Mouse (Mus musculus) CH12.LX (cell line): ENCODE measurements around the gene Gm20538. TPM values are rescaled to one million over a fixed set of nuclear protein-coding genes. Genes with fewer than 3 reads are reported as not detected.
A peak's percentile ranks its signal among the peaks of the same experiment; 100 is the strongest.

ENCODE experiments used
- DNase-seq: peaks from one replicate; pipeline ENCODE4 v3.0.0-alpha.2; 2013; ENCODE audit errors: extremely low read depth
- H3K27ac ChIP-seq: 2 replicates; pipeline ENCODE4 v1.5.1; 2012; ENCODE audit warnings: low read depth, mild to moderate bottlenecking, control low read depth, moderate library complexity; ENCODE audit not compliant: insufficient read depth
- H3K27me3 ChIP-seq: replicated peaks from 2 replicates; pipeline ENCODE3; 2012; ENCODE audit warnings: inconsistent platforms
- H3K36me3 ChIP-seq, 2 experiments: replicated peaks in 1 of 2; 2 replicates each; pipeline versions ENCODE3 to v1.6.1; 2012; ENCODE audit warnings: inconsistent platforms in 1 of 2, low read length in 1 of 2, mild to moderate bottlenecking in 1 of 2, mixed read lengths in 1 of 2, moderate library complexity in 1 of 2; ENCODE audit not compliant: control insufficient read depth in 1 of 2, insufficient read depth in 1 of 2
- H3K4me1 ChIP-seq, 2 experiments: 2 replicates each; pipeline ENCODE4 v1.6.1; 2012; ENCODE audit warnings: inconsistent platforms in 1 of 2, moderate library complexity in 1 of 2; ENCODE audit not compliant: insufficient read depth in 2 of 2, control insufficient read depth in 1 of 2
- H3K4me2 ChIP-seq: 2 replicates; pipeline ENCODE4 v1.6.1; 2012; ENCODE audit warnings: low read depth, mild to moderate bottlenecking, control low read depth; ENCODE audit not compliant: poor library complexity, insufficient read depth, severe bottlenecking
- H3K4me3 ChIP-seq, 3 experiments: fragments of 150-350 bp in 1 of 3; sonication (generic) in 1 of 3; replicated peaks in 1 of 3; 2 replicates each; pipeline versions ENCODE3 to v1.5.1; 2011 to 2012; ENCODE audit warnings: low read depth in 2 of 3, low read length in 2 of 3, mild to moderate bottlenecking in 2 of 3, moderate library complexity in 2 of 3, control low read depth in 1 of 3, improper control_type of control experiment in 1 of 3, inconsistent platforms in 1 of 3, mixed read lengths in 1 of 3; ENCODE audit not compliant: poor library complexity in 1 of 3
- H3K79me2 ChIP-seq: replicated peaks from 2 replicates; pipeline ENCODE4 v1.6.1; 2012; ENCODE audit warnings: mild to moderate bottlenecking, moderate library complexity; ENCODE audit not compliant: control insufficient read depth, poor library complexity, insufficient read depth, severe bottlenecking; ENCODE audit errors: extremely low read depth
- H3K9ac ChIP-seq: 2 replicates; pipeline ENCODE4 v1.6.1; 2012; ENCODE audit warnings: low read depth, mild to moderate bottlenecking, control low read depth, moderate library complexity; ENCODE audit not compliant: insufficient read depth
- H3K9me3 ChIP-seq: replicated peaks from 2 replicates; pipeline ENCODE3; 2012; ENCODE audit warnings: low read length, inconsistent platforms, mixed read lengths
- CHD2 ChIP-seq: IDR thresholded peaks from 2 replicates; pipeline ENCODE4 v1.6.1; 2011; ENCODE audit warnings: low read length, improper control_type of control experiment
- E2F4 ChIP-seq: IDR thresholded peaks from 2 replicates; pipeline ENCODE4 v1.6.1; 2011; ENCODE audit warnings: low read depth, low read length, improper control_type of control experiment; ENCODE audit not compliant: insufficient replicate concordance
- ELF1 ChIP-seq: IDR thresholded peaks from 2 replicates; pipeline ENCODE4 v1.6.1; 2014; ENCODE audit warnings: low read depth, mild to moderate bottlenecking, inconsistent platforms, low read length, improper control_type of control experiment
- EP300 ChIP-seq: IDR thresholded peaks from 2 replicates; pipeline ENCODE4 v1.6.1; 2011; ENCODE audit warnings: low read length, improper control_type of control experiment
- ETS1 ChIP-seq: conservative IDR thresholded peaks from 2 replicates; pipeline ENCODE4 v1.6.1; 2012; ENCODE audit warnings: low read depth, mild to moderate bottlenecking, inconsistent platforms, low read length, improper control_type of control experiment, moderate library complexity
- HCFC1 ChIP-seq: IDR thresholded peaks from 2 replicates; pipeline ENCODE4 v1.6.1; 2012; ENCODE audit warnings: low read depth, mild to moderate bottlenecking, inconsistent platforms, low read length, improper control_type of control experiment
- IRF4 ChIP-seq: IDR thresholded peaks from 2 replicates; pipeline ENCODE4 v1.6.1; 2014; ENCODE audit warnings: low read depth, mild to moderate bottlenecking, inconsistent platforms, low read length, improper control_type of control experiment
- JUN ChIP-seq: IDR thresholded peaks from 2 replicates; pipeline ENCODE4 v1.6.1; 2011; ENCODE audit warnings: low read depth, mild to moderate bottlenecking, low read length, improper control_type of control experiment, moderate library complexity; ENCODE audit not compliant: insufficient read depth
- JUND ChIP-seq: conservative IDR thresholded peaks from 2 replicates; pipeline ENCODE4 v1.6.1; 2011; ENCODE audit warnings: low read depth, low read length, improper control_type of control experiment
- KAT2A ChIP-seq: IDR thresholded peaks from 2 replicates; pipeline ENCODE4 v1.6.1; 2012; ENCODE audit warnings: low read length, improper control_type of control experiment, inconsistent platforms; ENCODE audit not compliant: insufficient replicate concordance
- MAFK ChIP-seq: IDR thresholded peaks from 2 replicates; pipeline ENCODE4 v1.6.1; 2011; ENCODE audit warnings: low read length, improper control_type of control experiment; ENCODE audit not compliant: insufficient replicate concordance
- MAX ChIP-seq: IDR thresholded peaks from 2 replicates; pipeline ENCODE4 v1.6.1; 2011; ENCODE audit warnings: low read length, improper control_type of control experiment
- MAZ ChIP-seq: IDR thresholded peaks from 2 replicates; pipeline ENCODE4 v1.6.1; 2012; ENCODE audit warnings: low read depth, mild to moderate bottlenecking, inconsistent platforms, low read length, improper control_type of control experiment, moderate library complexity
- MEF2A ChIP-seq: IDR thresholded peaks from 2 replicates; pipeline ENCODE4 v1.6.1; 2014; ENCODE audit warnings: low read depth, mild to moderate bottlenecking, inconsistent platforms, low read length, improper control_type of control experiment, borderline replicate concordance
- MXI1 ChIP-seq: IDR thresholded peaks from 2 replicates; pipeline ENCODE4 v1.6.1; 2011; ENCODE audit warnings: mild to moderate bottlenecking, low read depth, low read length, improper control_type of control experiment
- MYC ChIP-seq: IDR thresholded peaks from 2 replicates; pipeline ENCODE4 v1.6.1; 2011; ENCODE audit warnings: low read depth, mild to moderate bottlenecking, improper control_type of control experiment, low read length
- NELFE ChIP-seq: IDR thresholded peaks from 2 replicates; pipeline ENCODE4 v1.6.1; 2011; ENCODE audit warnings: low read depth, low read length, improper control_type of control experiment
- NRF1 ChIP-seq: IDR thresholded peaks from 2 replicates; pipeline ENCODE4 v1.6.1; 2014; ENCODE audit warnings: low read depth, mild to moderate bottlenecking, inconsistent platforms, low read length, improper control_type of control experiment, moderate library complexity
- POLR2AphosphoS2 ChIP-seq: IDR thresholded peaks from 2 replicates; pipeline ENCODE4 v1.6.1; 2011; ENCODE audit warnings: low read depth, low read length, improper control_type of control experiment
- RCOR1 ChIP-seq: conservative IDR thresholded peaks from 2 replicates; pipeline ENCODE4 v1.6.1; 2012; ENCODE audit warnings: low read depth, mild to moderate bottlenecking, inconsistent platforms, low read length, improper control_type of control experiment
- SIN3A ChIP-seq: IDR thresholded peaks from 2 replicates; pipeline ENCODE4 v1.6.1; 2012; ENCODE audit warnings: low read length, improper control_type of control experiment, inconsistent platforms
- TBP ChIP-seq: conservative IDR thresholded peaks from 2 replicates; pipeline ENCODE4 v1.6.1; 2011; ENCODE audit warnings: low read depth, low read length, improper control_type of control experiment
- USF1 ChIP-seq: IDR thresholded peaks from 2 replicates; pipeline ENCODE4 v1.6.1; 2014; ENCODE audit warnings: low read depth, mild to moderate bottlenecking, inconsistent platforms, low read length, improper control_type of control experiment
- USF2 ChIP-seq: conservative IDR thresholded peaks from 2 replicates; pipeline ENCODE4 v1.6.1; 2011; ENCODE audit warnings: low read depth, low read length, improper control_type of control experiment
- ZMIZ1 ChIP-seq: IDR thresholded peaks from 2 replicates; pipeline ENCODE4 v1.6.1; 2012; ENCODE audit warnings: low read depth, mild to moderate bottlenecking, inconsistent platforms, low read length, improper control_type of control experiment
- ZNF384 ChIP-seq: IDR thresholded peaks from 2 replicates; pipeline ENCODE4 v1.6.1; 2012; ENCODE audit warnings: low read depth, low read length, improper control_type of control experiment, inconsistent platforms
- dilution Hi-C: fragments of 300-500 bp; cut with MboI; formaldehyde crosslinking; loops from 2 replicates; pipeline ENCODE4 v1.14.3; 2020; ENCODE audit warnings: low sequenced_read_pairs; ENCODE audit not compliant: extremely low pct_unique_long_range_greater_than_20kb, extremely low pct_ligation_motif_present
- in situ Hi-C: fragments of 300-500 bp; cut with MboI; formaldehyde crosslinking; loops from 3 replicates; pipeline ENCODE4 v1.14.3; 2019; ENCODE audit warnings: low sequenced_read_pairs, low pct_ligation_motif_present, low pct_unique_long_range_greater_than_20kb, mixed read lengths
- polyA plus RNA-seq: library from polyadenylated mRNA; unstranded; fragments of >175 nt; gene quantifications from 2 replicates; pipeline ENCODE4 v1.2.1, GENCODE M21; 2012; ENCODE audit warnings: low read depth; ENCODE audit not compliant: insufficient read length
- total RNA-seq, 2 experiments: library from RNA; depleted of rRNA; stranded (reverse); fragments of 300-350 nt in 1 of 2; fragments of >200 nt in 1 of 2; gene quantifications; 2 replicates each; pipeline ENCODE4 v1.2.3; 2012 to 2014

Gene Gm20538
- total and polyA plus RNA-seq, 3 experiments: 1.7 TPM; not detected in 2

GRCm38 (mm10) chr19:44582638-44583309, 30.1 kb upstream of the Gm20538 start (continued):
- peak; percentile 55 for TF ChIP-seq ELF1
- TF ChIP-seq NRF1: peak; percentile 39; the same call in 1 of the 2 replicates
- TF ChIP-seq HCFC1: peak; percentile 33; the same call in 1 of the 2 replicates
- TF ChIP-seq EP300: no peak
- TF ChIP-seq TBP: no peak
- no peak for TF ChIP-seq ZNF384
- peak; percentile 86; the same call in 1 of the 2 replicates for TF ChIP-seq NELFE
- no peak; the same call in 1 of the 2 replicates for TF ChIP-seq MAX
- TF ChIP-seq MXI1: no peak; the same call in 1 of the 2 replicates
- TF ChIP-seq ZMIZ1: no peak
- no peak for TF ChIP-seq E2F4

GRCm38 (mm10) chr19:44582103-44582502, 29.5 kb upstream of the Gm20538 start:
- H3K4me3 ChIP-seq: no peak overlapping the region
- in situ Hi-C loops: loop anchor here (5.0 to 25.0 kb wide), 2 partner anchors 310 to 455 kb away; partner anchors contain the start of genes Pdzd7 and Sfxn3
- peaks cover 2% of the 10 kb centered on the region for H3K27me3 ChIP-seq
- no peak overlapping the region for H3K9ac ChIP-seq
- peaks cover 4 to 24% of the 10 kb centered on the region in 2 experiments for H3K36me3 ChIP-seq
- no peak for DNase-seq
- no peak overlapping the region for H3K4me2 ChIP-seq
- no peaks in the 10 kb centered on the region for H3K9me3 ChIP-seq
- dilution Hi-C loops: no loop called here
- H3K4me1 ChIP-seq: peaks cover 5 to 20% of the 10 kb centered on the region in 2 experiments
- no peaks in the 10 kb centered on the region for H3K79me2 ChIP-seq
- H3K27ac ChIP-seq: no peak overlapping the region
- TF ChIP-seq HCFC1: no peak
- TF ChIP-seq JUND: 0 out of 2 replicates have a peak, but pooled peaks have one; percentile 4
- TF ChIP-seq MXI1: no peak; the same call in 1 of the 2 replicates
- TF ChIP-seq MEF2A: peak; percentile 59; the same call in 1 of the 2 replicates
- no peak; the same call in 1 of the 2 replicates for TF ChIP-seq SIN3A
- peak; percentile 80; the same call in 1 of the 2 replicates for TF ChIP-seq IRF4
- no peak for TF ChIP-seq MAFK
- no peak for TF ChIP-seq USF1
- no peak for TF ChIP-seq POLR2AphosphoS2
- no peak for TF ChIP-seq E2F4
- TF ChIP-seq MAZ: no peak
- TF ChIP-seq NRF1: no peak
- TF ChIP-seq RCOR1: no peak; the same call in 1 of the 2 replicates
- TF ChIP-seq TBP: no peak
- no peak for TF ChIP-seq USF2
- no peak for TF ChIP-seq MYC
- no peak for TF ChIP-seq KAT2A
- TF ChIP-seq JUN: peak; percentile 40; the same call in 1 of the 2 replicates
- no peak for TF ChIP-seq CHD2
- TF ChIP-seq ETS1: no peak
